Mouse (Mus musculus) skeletal muscle tissue, adult 2 months (tissue): ENCODE results near the gene Cdk18.

ENCODE experiments used
- DNase-seq: peaks from one replicate; pipeline ENCODE4 v3.0.0-alpha.2; 2012; ENCODE audit warnings: low read depth, low spot score

Cdk18 gene

DNA sequence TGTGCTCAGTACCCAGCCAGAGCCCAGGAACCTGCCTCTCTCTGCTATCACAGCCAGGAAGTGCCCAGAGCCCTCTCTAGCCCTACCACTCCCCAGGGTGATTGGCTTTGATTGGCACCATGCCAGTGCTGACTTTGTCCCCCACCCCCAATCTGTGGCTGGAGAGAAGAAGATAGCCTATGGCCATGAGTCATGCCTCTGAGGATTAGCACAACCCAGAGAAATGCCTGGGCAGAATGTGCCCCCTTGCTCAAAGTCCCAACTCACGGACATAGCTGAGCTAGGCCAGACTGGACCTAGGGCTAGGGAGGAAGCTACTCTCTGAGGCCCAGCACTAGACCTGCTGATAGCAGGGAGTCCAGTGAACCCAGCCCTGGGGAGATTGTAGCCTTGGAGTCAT, 10.7 kb upstream of the Cdk18 start:
- DNase-seq = no peak

- no peak for DNase-seq
These were observed 9.9 kb upstream of the Cdk18 start for GRCm38 (mm10) chr1:132149410-132149809.

DNA sequence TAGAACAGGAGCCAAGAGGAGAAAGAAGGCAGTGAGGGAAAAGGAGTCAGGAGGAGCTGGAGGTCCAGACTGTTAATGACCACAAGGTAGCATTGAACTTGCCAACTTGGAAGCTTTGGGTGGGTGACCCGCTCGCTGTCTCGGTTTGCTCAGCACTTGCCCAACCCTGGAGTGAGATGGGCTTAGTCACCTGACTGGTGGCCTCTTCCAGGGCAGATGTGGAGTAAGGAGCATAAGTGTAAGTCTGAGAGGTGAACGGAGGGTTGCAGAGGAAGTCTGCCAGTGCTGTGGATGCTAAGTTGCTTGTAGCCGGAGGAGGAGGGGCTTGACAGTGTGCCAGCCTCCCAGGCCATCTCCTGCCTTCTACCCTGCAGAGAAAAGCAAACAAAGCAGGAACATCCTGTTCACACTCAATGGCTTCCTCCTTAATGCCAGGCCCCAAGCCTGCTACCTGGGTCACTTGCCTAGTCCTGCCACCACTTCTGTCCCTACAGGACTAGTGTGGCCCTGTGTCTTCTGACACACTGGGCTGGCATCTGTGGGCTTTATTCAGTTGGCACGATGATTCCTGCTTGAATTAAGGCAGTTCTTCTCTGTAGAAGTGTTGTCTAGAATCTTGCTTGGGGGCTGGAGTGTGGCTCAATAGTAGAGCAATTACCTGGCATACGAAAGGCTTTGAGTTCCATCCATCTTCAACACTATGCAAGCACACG, 6.6 kb upstream of the Cdk18 start:
- no peak for DNase-seq

DNA sequence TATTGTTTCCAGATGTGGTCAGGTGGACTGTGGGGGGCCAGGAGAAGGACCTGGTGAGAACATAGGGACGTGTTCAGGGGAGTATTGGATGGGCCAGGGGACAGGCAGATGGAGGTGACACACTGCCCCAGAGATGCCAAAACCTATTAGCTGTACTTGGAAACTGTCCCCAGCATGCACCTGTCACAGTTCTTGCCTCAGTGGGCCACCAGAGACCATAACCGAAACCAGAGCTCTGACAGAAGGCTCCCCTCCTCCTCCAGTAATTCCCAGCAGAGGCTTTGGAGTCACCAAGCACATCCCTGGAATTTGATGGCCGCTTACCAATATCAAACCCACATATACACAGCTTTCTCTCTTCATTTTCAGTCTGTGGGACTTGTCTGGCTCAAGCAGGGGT, 5.4 kb upstream of the Cdk18 start:
- no peak for DNase-seq

DNA sequence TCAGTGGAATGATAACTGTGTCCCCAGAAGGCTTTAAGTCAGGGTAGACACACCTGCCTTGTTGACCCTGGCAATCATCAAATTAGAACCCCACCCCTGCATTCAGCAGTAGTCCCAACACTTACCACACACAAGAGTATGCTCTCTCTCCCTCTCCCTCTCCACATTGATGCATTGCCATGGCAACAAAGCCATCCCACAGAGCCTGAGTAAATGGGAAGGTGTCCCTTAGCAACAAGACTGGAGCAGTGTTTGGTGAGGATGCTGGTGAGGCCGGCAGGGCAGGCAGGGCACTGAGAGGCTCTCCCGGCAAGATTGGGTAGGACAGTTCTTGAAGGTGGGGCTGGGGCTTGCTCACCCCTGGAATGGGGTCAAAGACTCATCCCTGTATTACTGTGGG, 4.7 kb upstream of the Cdk18 start:
- no peak for DNase-seq

DNA sequence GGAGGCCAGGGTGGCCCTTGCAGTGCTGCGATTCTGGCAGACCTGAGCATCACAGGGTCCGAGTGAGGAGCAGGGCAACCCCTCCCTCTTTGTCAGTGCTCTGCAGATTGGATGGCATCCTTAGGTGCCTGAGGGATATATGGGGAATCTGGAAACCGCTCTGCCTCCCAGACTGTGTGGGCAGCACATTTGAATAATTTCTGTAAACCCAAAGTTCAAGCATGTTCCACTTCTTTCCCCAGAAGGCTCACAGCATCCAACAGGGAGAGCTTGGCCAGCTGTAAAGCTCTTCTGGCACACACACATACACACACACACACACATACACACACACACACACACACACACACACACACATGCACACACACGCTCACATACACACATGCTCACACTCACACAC, 4.2 kb upstream of the Cdk18 start:
- DNase-seq = no peak

DNA sequence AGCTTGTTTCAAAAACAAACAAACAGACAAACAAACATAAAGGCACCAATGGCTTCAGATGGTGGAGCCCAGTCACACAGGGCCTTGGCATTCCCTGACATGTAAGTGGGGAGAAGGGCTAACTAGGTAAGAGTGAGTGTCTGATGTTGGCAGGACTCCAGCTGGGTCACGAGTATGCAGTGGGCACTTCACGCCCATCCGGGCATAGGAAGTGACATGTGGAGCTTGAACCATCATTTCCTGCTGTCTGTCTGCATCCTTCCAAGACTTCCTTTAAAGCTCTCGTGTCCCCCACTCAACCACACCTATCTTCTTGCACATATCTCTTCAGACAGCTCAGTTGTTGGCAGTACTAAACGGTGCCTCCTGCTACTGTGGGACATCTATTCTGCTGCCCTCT, 3.6 kb upstream of the Cdk18 start:
- DNase-seq = no peak

DNA sequence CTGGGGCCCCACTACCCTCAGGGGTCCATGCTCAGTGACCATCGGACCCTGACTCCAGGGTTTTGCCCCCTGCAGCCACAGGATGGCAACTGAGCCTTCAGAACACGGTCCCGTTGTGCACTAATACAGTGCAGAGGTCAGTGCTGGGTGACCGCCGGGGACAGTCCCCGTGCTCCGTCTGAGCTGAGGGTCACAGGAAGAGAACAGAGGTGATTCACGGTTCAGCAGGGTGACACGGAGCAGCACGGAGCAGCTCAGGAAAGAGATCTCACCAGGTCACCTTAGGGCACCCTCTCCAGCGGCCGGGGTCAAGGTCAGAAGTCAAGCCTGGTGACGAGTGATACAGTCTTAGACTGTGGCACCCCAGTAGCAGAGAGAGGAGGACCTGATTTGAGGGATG, 2.3 kb upstream of the Cdk18 start:
- DNase-seq = no peak

DNA sequence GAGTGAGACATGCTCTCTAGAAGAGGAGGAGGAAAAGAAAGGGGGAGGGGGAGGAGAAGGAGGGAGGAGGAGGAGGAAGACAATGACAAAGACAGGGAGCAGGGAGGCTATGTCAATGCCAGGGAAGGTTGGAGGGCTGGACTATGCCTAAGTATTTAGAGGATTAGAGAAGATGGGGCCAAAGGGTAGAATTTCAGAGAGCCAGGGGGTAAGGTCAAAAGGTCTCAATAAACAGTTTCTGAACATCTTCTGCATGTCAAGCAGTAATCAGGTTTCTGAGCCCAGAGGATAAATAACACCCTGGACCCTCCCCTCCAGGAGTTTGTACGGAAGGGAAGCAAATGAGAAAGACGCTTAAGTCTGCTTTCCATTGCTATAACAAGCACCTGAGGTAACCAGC, 1.7 kb upstream of the Cdk18 start:
- DNase-seq = no peak

DNA sequence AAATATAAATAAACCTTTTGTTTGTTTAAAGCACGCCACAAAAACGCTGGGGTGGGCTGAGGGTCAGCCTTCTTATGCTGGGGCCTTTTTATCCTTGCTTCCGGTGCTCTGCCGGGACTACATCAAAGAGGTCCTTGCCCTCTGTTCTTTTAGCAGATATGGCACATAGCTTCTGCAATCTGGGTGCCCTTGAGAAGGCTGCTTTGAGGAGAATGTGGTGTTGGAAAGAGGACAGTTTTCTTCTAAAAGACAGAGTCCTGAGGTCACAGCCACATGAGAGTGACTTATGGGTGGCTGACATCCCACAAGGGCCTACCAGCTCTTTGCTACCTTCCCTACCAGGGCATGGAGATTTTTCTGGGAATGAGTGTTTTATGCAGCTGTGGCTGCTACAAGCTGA, 1.1 kb upstream of the Cdk18 start:
- no peak for DNase-seq

DNA sequence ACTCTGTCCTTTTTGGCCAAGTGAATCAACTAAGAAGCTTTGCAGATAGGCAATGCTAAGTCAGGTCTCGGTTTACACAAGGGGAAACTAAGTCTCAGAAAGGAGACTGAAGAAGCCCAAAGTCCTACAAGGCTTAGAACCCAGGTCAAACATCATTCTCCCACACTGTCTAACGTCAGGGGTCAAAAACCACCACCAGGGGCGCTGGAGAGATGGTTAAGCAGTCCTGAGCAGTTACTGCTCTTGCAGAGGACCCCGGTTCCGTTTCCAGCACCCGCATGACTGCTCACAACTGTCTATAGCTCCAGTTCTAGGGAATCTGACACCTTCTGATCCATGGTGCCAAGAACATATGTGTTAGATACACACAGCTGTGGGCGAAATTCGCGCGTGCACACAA, 687 bp upstream of the Cdk18 start:
- DNase-seq = no peak

DNA sequence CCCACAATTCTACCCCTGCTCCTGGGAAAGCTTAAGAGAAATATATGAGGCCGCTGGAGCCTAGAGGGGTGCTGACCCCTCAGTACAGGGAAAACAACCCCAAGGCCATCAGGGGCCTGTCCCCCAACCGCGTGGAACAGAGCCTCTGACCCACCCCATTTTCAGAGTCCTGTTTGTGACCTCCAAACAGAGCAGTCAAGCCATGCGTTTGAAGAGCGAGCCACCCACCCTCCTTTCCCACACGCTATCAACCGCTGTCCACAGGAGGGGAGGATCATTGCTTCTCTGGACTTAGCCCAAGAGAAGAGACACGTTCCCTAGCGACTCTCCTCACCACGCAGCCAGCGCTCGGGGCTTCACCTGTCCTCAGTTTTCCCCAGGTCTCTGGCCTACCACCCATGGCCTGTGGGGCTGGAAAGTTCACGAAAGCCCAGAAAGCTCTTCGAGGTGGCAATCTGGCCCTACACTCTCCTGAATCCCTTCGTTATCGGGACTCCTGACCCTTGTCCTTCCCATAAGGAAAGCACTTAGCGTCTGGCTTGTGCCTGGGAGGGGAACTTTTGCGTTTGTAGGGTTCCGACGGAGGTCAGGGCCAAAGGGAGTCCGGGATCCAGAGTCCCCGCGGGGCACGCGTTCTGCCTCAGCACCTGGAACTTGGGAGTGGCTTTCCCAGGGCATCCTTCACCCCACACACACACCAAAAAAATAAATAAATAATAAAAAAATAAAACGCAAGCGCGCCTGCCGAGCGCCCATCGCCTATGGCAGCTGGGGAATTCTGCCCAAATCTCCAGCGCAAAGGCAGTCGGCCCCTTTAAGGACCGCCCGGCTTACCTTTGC, 688 bp downstream of the Cdk18 start:
- DNase-seq = no peak

GRCm38 (mm10) chr1:132137935-132138575, 1.4 kb downstream of the Cdk18 start:
- DNase-seq = no peak

DNA sequence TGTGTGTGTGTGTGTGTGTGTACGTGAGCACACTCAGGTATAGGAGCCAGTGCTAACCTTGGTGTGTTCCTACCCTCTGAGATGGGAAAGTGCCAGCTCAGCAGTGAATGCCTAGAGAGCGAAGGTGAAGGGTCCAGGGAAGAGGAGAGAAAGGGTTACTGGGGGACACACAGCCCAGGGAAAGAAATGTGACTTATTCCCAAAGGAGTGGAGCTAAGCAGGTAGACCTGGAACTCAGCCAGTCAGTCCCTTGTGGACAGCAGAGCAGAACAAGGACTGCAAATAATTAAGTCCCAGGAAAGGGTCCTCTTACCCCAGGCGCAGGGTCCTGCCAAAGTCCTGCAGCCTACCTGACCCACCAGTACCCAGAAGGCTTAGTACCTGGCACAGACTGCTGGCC, 2.6 kb downstream of the Cdk18 start:
- no peak for DNase-seq

DNA sequence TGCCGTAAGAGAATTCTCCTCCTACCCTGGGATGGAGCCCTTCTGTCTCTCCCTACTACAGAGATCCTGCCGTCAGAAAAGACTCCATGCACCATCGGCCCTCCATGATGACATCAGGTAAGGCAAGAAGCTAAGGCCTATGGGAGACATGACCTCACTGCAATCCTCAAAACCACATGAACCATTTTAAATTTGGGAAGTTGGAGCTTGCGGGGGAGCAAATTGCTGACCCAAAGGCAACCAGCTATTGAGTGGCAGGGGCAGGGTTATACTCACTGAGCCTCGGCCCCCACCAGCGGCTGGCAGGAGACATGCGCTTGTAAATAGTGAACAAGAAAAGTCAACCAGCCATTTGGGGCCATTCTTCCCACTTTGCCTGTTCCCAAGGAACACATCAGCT, 3.9 kb downstream of the Cdk18 start:
- no peak for DNase-seq

DNA sequence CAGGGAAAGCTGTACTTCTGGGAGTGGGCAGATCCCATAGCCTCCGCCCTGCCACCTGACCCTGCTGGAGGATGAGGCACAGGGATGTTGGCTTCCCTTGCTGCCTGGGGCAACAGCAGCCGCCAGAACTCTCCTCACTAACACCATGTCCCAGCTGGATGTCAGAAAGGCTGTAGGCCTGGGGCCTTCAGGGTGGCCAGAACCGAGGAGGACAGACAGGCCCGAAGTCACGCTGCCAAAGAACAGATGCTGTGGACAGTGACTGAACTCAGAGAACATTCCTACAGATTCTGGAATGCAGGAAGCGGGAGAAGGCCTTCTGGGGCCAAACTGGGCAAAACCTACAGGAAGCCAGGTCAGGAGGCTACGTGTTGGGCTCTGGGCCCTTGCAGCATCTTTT, 11.2 kb downstream of the Cdk18 start:
- peak; percentile 16 for DNase-seq

DNA sequence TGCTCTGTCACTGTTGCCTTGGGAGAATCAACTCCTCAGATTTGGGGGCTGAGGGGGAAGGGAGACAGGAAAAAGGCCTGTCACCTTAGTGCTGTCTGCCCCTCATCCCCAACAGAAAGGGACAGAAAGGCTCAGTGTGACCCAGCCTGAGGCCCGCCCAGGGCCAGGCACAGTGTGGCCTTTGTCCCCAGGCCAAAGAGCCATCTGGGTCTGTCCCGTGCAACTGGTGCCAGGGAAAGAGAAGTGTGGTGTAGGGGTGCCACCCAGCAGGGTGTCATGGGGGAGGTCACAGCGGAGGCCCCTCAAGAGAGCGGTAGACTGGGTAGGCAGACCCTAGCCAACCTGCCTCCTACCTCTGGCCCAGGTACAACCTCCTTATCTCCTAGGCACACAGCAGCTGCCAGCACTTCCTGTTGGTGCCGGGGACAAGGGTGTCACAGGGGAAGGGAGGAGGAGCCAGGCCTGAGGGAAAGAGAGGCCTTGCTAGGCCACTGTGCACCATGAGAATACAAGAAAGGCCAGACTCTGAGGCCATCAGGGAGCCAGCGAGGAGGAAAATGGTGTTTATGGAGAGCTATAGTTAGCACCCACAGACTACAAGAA, 13.6 kb downstream of the Cdk18 start:
- DNase-seq = no peak

DNA sequence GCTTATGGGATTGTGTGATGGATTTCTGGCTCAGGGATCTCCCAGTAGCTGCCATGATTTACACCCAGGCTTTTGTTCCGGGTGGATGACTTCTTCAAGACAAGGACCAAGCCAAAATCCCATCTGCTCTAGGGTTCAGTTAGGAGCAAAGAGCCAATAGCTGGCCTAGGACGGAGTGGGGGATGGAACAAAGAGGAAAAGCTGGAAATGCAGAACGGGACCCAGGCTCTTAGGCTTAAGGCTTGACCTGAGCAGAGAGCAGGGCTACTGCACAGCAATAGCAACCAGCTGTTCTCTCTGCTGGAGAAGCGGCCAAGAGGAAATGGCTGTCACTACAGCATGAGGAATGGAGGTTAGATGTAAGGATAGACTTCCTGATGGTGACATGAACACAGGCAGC, 14.2 kb downstream of the Cdk18 start:
- no peak for DNase-seq

DNA sequence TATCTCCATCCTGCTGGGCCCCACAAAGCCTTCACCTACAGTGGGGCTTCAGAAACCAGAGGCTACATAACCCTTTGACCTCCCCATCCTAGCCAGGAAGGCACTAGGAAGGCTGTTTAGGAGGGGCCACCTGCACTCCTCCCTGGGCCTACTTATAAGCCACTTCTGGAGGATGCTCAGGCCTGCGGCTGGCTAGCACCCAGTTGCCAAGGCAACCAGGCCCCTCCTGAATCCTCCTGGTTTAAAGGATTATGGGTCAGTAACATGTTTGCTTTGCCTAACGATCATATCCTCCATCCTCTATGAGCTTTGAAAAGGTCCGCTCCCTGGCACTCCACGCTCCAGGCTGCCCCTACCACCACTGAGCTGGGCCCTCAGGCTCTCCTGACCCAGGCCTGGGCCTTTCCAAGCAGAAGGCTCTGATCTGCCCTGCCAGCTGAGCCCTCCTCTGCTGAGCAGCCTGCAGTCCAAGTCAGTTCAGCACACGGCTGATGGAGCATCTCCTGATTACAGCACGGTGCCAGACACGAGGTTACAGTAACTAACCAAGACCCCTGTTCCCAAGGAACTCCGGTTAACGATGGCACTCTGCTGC, 16.0 kb downstream of the Cdk18 start:
- DNase-seq = no peak

DNA sequence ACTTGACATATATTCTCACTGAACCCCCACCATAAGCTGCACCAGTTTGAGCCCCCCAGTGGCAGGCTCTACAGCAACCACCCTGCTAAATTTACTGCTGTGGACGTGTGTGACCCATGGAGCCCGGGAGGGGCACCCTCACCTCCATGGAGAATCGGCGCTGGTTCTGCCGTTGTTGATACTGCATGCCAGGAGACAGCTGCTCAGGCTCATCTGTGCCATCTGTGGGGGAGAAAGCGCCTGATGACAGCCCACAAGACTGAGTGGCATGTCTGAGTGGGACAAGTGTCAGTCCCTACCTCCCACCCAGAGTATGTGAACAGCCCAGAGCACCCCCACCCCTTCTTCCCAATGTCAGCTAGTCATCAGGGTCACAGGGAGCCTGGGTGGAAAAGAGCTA, 17.6 kb downstream of the Cdk18 start:
- DNase-seq = no peak

- DNase-seq = peak; percentile 76
These were observed 18.2 kb downstream of the Cdk18 start for GRCm38 (mm10) chr1:132121236-132121635.

- DNase-seq = peak; percentile 31
These were observed 22.9 kb downstream of the Cdk18 start for GRCm38 (mm10) chr1:132116606-132117005.
